18 mouse cellular contexts compared by ENCODE assay signal in the genomic region with DNA sequence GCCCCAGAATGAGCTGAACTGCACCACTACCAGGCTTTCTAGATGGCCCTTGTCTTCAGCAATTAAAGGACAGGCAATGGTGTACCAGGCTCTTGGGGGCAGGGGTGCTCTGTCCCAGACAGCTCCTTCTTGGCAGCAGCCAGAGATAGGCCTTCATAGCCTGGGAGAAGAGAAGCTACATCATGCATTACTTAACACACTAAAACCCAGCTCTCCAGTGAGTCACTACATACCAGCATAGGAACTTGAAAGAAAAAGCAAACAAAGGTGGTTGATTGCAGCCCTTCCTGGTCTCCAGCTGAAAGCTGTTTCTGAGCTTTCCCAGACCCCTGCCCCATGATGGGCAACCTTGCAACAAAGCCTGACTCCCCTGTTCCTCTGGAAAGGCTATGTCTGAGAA. TPM values are rescaled to one million over a fixed set of nuclear protein-coding genes. Genes with fewer than 3 reads are reported as not detected.
DNase-seq lines count a peak whose midpoint lies in the region; ATAC-seq lines count a peak whose summit lies in the region.
"Had no signal": no experiment of that assay in that cellular context is flagged by ENCODE, and none has a peak within 500 bp of the region (broad histone marks: within the 10 kb centered on the region; RNA-seq: fewer than 3 reads in every experiment).

No protein-coding gene starts in this region.

- H3K4me3 ChIP-seq in midbrain, embryonic 12.5 days, result no peak overlapping the region
- H3K4me3 ChIP-seq in midbrain, embryonic 11.5 days (ENCODE audit: low read depth, low read length), result no peak overlapping the region
- H3K4me3 ChIP-seq in hindbrain, embryonic 11.5 days (ENCODE audit: low read depth, low read length), result no peak overlapping the region
- no peak overlapping the region for H3K4me3 ChIP-seq in neural tube, embryonic 14.5 days (ENCODE audit: low read depth, low read length)
- no peak overlapping the region for H3K4me3 ChIP-seq in heart, embryonic 11.5 days (ENCODE audit: low read depth, low read length)
- H3K4me3 ChIP-seq: limb, embryonic 13.5 days had no signal

- no peak overlapping the region for H3K9ac ChIP-seq in midbrain, embryonic 12.5 days (replicated peaks)
- no peak overlapping the region for H3K9ac ChIP-seq in midbrain, embryonic 11.5 days (ENCODE audit: low read length)
- H3K9ac ChIP-seq in hindbrain, embryonic 11.5 days (ENCODE audit: low read depth, low read length), result no peak overlapping the region
- no peak overlapping the region for H3K9ac ChIP-seq in neural tube, embryonic 14.5 days (replicated peaks; ENCODE audit: low read depth, low read length)
- no peak overlapping the region for H3K9ac ChIP-seq in heart, embryonic 11.5 days (ENCODE audit: low read depth, low read length)
- H3K9ac ChIP-seq: limb, embryonic 13.5 days had no signal

- no peak overlapping the region for H3K4me2 ChIP-seq in midbrain, embryonic 12.5 days (replicated peaks)
- H3K4me2 ChIP-seq in midbrain, embryonic 11.5 days, result no peak overlapping the region; the same call in 1 of the 2 replicates
- no peak overlapping the region for H3K4me2 ChIP-seq in hindbrain, embryonic 11.5 days (replicated peaks; ENCODE audit: low read depth, low read length)
- H3K4me2 ChIP-seq in neural tube, embryonic 14.5 days (ENCODE audit: low read depth, low read length), result no peak overlapping the region
- no peak overlapping the region for H3K4me2 ChIP-seq in heart, embryonic 11.5 days
- H3K4me2 ChIP-seq: limb, embryonic 13.5 days had no signal

- DNase-seq in cerebellum, postnatal 10 days, result peak; percentile 22 to 39
- no peak for DNase-seq in cerebellum, postnatal 25 days
- DNase-seq in midbrain, embryonic 11.5 days (ENCODE audit: low spot score, missing footprints), result no peak
- DNase-seq in hindbrain, embryonic 11.5 days (ENCODE audit: low spot score), result no peak
- no peak for DNase-seq in layer of hippocampus, adult 9-10 months (ENCODE audit: low spot score)
- DNase-seq: adrenal gland, postnatal 36 days; cerebellum, adult 11 months; gastrocnemius, postnatal 10 days; layer of hippocampus, postnatal 36 days; lung, adult 18-20 months had no signal

- H3K4me1 ChIP-seq in midbrain, embryonic 12.5 days, result peaks cover 31% of the 10 kb centered on the region
- peaks cover 17% of the 10 kb centered on the region for H3K4me1 ChIP-seq in midbrain, embryonic 11.5 days (ENCODE audit: control insufficient read depth, insufficient read depth, low read length)
- peaks cover 7% of the 10 kb centered on the region; the same call in 1 of the 2 replicates for H3K4me1 ChIP-seq in hindbrain, embryonic 11.5 days (replicated peaks; ENCODE audit: control insufficient read depth, insufficient read depth, low read length)
- peaks cover 5% of the 10 kb centered on the region; the same call in 1 of the 2 replicates for H3K4me1 ChIP-seq in neural tube, embryonic 14.5 days (ENCODE audit: control insufficient read depth, insufficient read depth, low read length)
- peaks cover 34% of the 10 kb centered on the region for H3K4me1 ChIP-seq in heart, embryonic 11.5 days (ENCODE audit: control insufficient read depth, insufficient read depth, low read length)

- no peaks in the 10 kb centered on the region; the same call in 1 of the 2 replicates for H3K9me3 ChIP-seq in midbrain, embryonic 12.5 days
- no peaks in the 10 kb centered on the region for H3K9me3 ChIP-seq in midbrain, embryonic 11.5 days (ENCODE audit: control insufficient read depth, low read length)
- no peaks in the 10 kb centered on the region for H3K9me3 ChIP-seq in hindbrain, embryonic 11.5 days (ENCODE audit: control insufficient read depth, low read length)
- no peaks in the 10 kb centered on the region for H3K9me3 ChIP-seq in neural tube, embryonic 14.5 days (ENCODE audit: control insufficient read depth, low read length)
- H3K9me3 ChIP-seq in heart, embryonic 11.5 days (replicated peaks; ENCODE audit: control insufficient read depth, low read length), result no peaks in the 10 kb centered on the region
- H3K9me3 ChIP-seq: limb, embryonic 13.5 days had no signal

- H3K27me3 ChIP-seq in midbrain, embryonic 12.5 days, result no peaks in the 10 kb centered on the region
- H3K27me3 ChIP-seq in midbrain, embryonic 11.5 days (ENCODE audit: control insufficient read depth, insufficient read depth, low read length), result no peaks in the 10 kb centered on the region
- H3K27me3 ChIP-seq in hindbrain, embryonic 11.5 days (ENCODE audit: control insufficient read depth, insufficient read depth, low read length), result no peaks in the 10 kb centered on the region
- no peaks in the 10 kb centered on the region for H3K27me3 ChIP-seq in neural tube, embryonic 14.5 days (ENCODE audit: control insufficient read depth, insufficient read depth, low read length)
- H3K27me3 ChIP-seq in heart, embryonic 11.5 days (ENCODE audit: control insufficient read depth, insufficient read depth, low read length), result 0 out of 2 replicates have a peak, but pooled peaks cover 3% of the 10 kb centered on the region
- H3K27me3 ChIP-seq: limb, embryonic 13.5 days had no signal

- H3K36me3 ChIP-seq in midbrain, embryonic 12.5 days, result peaks cover 32% of the 10 kb centered on the region
- H3K36me3 ChIP-seq in midbrain, embryonic 11.5 days (ENCODE audit: control insufficient read depth, insufficient read depth, low read length), result no peaks in the 10 kb centered on the region
- no peaks in the 10 kb centered on the region; the same call in 1 of the 2 replicates for H3K36me3 ChIP-seq in hindbrain, embryonic 11.5 days (ENCODE audit: control insufficient read depth, insufficient read depth, low read length)
- H3K36me3 ChIP-seq in neural tube, embryonic 14.5 days (ENCODE audit: control insufficient read depth, insufficient read depth, low read length), result peaks cover 10% of the 10 kb centered on the region; the same call in 1 of the 2 replicates
- H3K36me3 ChIP-seq in heart, embryonic 11.5 days (ENCODE audit: control insufficient read depth, insufficient read depth, low read length), result peaks cover 11% of the 10 kb centered on the region

- no peak for ATAC-seq in midbrain, embryonic 12.5 days (ENCODE audit: low FRiP score, low read depth)
- no peak for ATAC-seq in midbrain, embryonic 11.5 days (ENCODE audit: low FRiP score)
- no peak for ATAC-seq in hindbrain, embryonic 11.5 days (ENCODE audit: low FRiP score)
- no peak for ATAC-seq in neural tube, embryonic 14.5 days (ENCODE audit: low read depth)
- ATAC-seq in heart, embryonic 11.5 days (replicated peaks; ENCODE audit: insufficient number of reproducible peaks, low FRiP score, low TSS enrichment), result no peak
- ATAC-seq: inflammation-experienced regulatory T-cells, adult 6 months had no signal

- H3K27ac ChIP-seq in midbrain, embryonic 12.5 days (replicated peaks), result peak overlapping the region; percentile 72; the same call in 1 of the 2 replicates
- H3K27ac ChIP-seq in midbrain, embryonic 11.5 days (ENCODE audit: low read depth, low read length), result no peak overlapping the region; the same call in 1 of the 2 replicates
- peak overlapping the region; percentile 86; the same call in 1 of the 2 replicates for H3K27ac ChIP-seq in hindbrain, embryonic 11.5 days (ENCODE audit: low read depth, low read length)
- H3K27ac ChIP-seq in neural tube, embryonic 14.5 days (ENCODE audit: low read depth, low read length), result peak overlapping the region; percentile 10; the same call in 1 of the 2 replicates
- H3K27ac ChIP-seq in heart, embryonic 11.5 days (ENCODE audit: low read depth, low read length), result no peak overlapping the region
- H3K27ac ChIP-seq: kidney, postnatal 0 days; limb, embryonic 13.5 days had no signal

RNA-seq across cellular contexts. Expression of a gene that starts 20.0 kb away (rescaled TPM):
- 33.2 and 36.3 TPM in 2 replicates for polyA plus RNA-seq in midbrain, embryonic 12.5 days (2016; fragmentation: Nextera tagmentation; extraction: Ambion mirVana)
- 21.7 and 22.7 TPM in 2 replicates for polyA plus RNA-seq in midbrain, embryonic 11.5 days (2014; fragmentation: Nextera tagmentation; extraction: Ambion mirVana)
- 26.5 and 28.1 TPM in 2 replicates for polyA plus RNA-seq in hindbrain, embryonic 11.5 days (2014; fragmentation: Nextera tagmentation; extraction: Ambion mirVana)
- polyA plus RNA-seq in neural tube, embryonic 14.5 days (2014; fragmentation: Nextera tagmentation; extraction: Ambion mirVana), result 24.7 and 30.2 TPM in 2 replicates
- 7.7 and 8.2 TPM in 2 replicates for polyA plus RNA-seq in heart, embryonic 11.5 days (2014; fragmentation: Nextera tagmentation; extraction: Ambion mirVana)

RNA-seq across cellular contexts. Expression of a gene that starts 27.7 kb away (rescaled TPM):
- polyA plus RNA-seq in midbrain, embryonic 12.5 days (2016; fragmentation: Nextera tagmentation; extraction: Ambion mirVana), result 14.3 and 16.8 TPM in 2 replicates
- 12.2 and 12.5 TPM in 2 replicates for polyA plus RNA-seq in midbrain, embryonic 11.5 days (2014; fragmentation: Nextera tagmentation; extraction: Ambion mirVana)
- 8.4 and 11.6 TPM in 2 replicates for polyA plus RNA-seq in hindbrain, embryonic 11.5 days (2014; fragmentation: Nextera tagmentation; extraction: Ambion mirVana)
- 10.0 and 12.1 TPM in 2 replicates for polyA plus RNA-seq in neural tube, embryonic 14.5 days (2014; fragmentation: Nextera tagmentation; extraction: Ambion mirVana)
- polyA plus RNA-seq in heart, embryonic 11.5 days (2014; fragmentation: Nextera tagmentation; extraction: Ambion mirVana), result 7.9 and 10.6 TPM in 2 replicates

RNA-seq across cellular contexts. Expression of a gene that starts 35.6 kb away (rescaled TPM):
- not detected in 2 replicates for polyA plus RNA-seq in midbrain, embryonic 12.5 days (2016; fragmentation: Nextera tagmentation; extraction: Ambion mirVana)
- polyA plus RNA-seq in midbrain, embryonic 11.5 days (2014; fragmentation: Nextera tagmentation; extraction: Ambion mirVana), result not detected in 2 replicates
- polyA plus RNA-seq in hindbrain, embryonic 11.5 days (2014; fragmentation: Nextera tagmentation; extraction: Ambion mirVana), result not detected in 2 replicates
- polyA plus RNA-seq in neural tube, embryonic 14.5 days (2014; fragmentation: Nextera tagmentation; extraction: Ambion mirVana), result not detected in 2 replicates
- polyA plus RNA-seq in heart, embryonic 11.5 days (2014; fragmentation: Nextera tagmentation; extraction: Ambion mirVana), result not detected in 2 replicates
- polyA plus RNA-seq: heart, embryonic 14.5 days; inflammation-experienced regulatory T-cells, adult 6 months; kidney, postnatal 0 days; limb, embryonic 13.5 days; spleen, adult 2 months had no signal

Comparison
In these comparisons a context has a peak if more than half of its experiments do, and no peak if none do; other contexts are left out.
1. DNase-seq: peak in cerebellum, postnatal 10 days (2 of 2); none in cerebellum, postnatal 25 days (0 of 2), midbrain, embryonic 11.5 days (single experiment), hindbrain, embryonic 11.5 days (single experiment) and layer of hippocampus, adult 9-10 months (single experiment).
2. H3K27ac ChIP-seq: peak in midbrain, embryonic 12.5 days (single experiment), hindbrain, embryonic 11.5 days (single experiment) and neural tube, embryonic 14.5 days (single experiment); none in midbrain, embryonic 11.5 days (single experiment) and heart, embryonic 11.5 days (single experiment).